Mouse (Mus musculus) spleen, adult 2 months (tissue): ENCODE results near the gene Lypd6b. TPM values are rescaled to one million over a fixed set of nuclear protein-coding genes. Genes with fewer than 3 reads are reported as not detected.

Source experiments
- DNase-seq, 2 experiments: peaks; one replicate each; pipeline versions ENCODE4 v3.0.0 to v3.0.0-alpha.2; 2012 to 2021; ENCODE audit warnings: low spot score in 2 of 2, low read depth in 1 of 2
- H3K27ac ChIP-seq: fragments of 200-500 bp; 2 replicates; pipeline ENCODE4 v1.5.1; 2012; ENCODE audit warnings: low read length, inconsistent platforms; ENCODE audit not compliant: insufficient read depth
- H3K27me3 ChIP-seq: fragments of 200-500 bp; 2 replicates; pipeline ENCODE4 v1.6.1; 2012; ENCODE audit warnings: mild to moderate bottlenecking, moderate library complexity, low read length, inconsistent platforms; ENCODE audit not compliant: control insufficient read depth, insufficient read depth
- H3K36me3 ChIP-seq: fragments of 200-500 bp; 2 replicates; pipeline ENCODE4 v1.6.1; 2012; ENCODE audit warnings: mild to moderate bottlenecking, low read length, inconsistent platforms; ENCODE audit not compliant: control insufficient read depth, insufficient read depth
- H3K4me1 ChIP-seq: fragments of 200-500 bp; 2 replicates; pipeline ENCODE4 v1.6.1; 2011; ENCODE audit warnings: inconsistent platforms; ENCODE audit not compliant: control insufficient read depth, insufficient read depth, insufficient read length
- H3K4me3 ChIP-seq: fragments of 200-500 bp; 2 replicates; pipeline ENCODE4 v1.5.1; 2011; ENCODE audit warnings: mild to moderate bottlenecking, inconsistent platforms; ENCODE audit not compliant: insufficient read depth, insufficient read length; ENCODE audit errors: extremely low read depth
- CTCF ChIP-seq: fragments of 200-500 bp; IDR thresholded peaks from 2 replicates; pipeline ENCODE4 v1.5.1; 2011; ENCODE audit warnings: mild to moderate bottlenecking, inconsistent platforms; ENCODE audit not compliant: insufficient read depth, insufficient read length, insufficient replicate concordance; ENCODE audit errors: extremely low read depth
- POLR2A ChIP-seq: fragments of 200-500 bp; IDR thresholded peaks from 2 replicates; pipeline ENCODE4 v1.6.1; 2011; ENCODE audit warnings: low read depth, low read length, inconsistent platforms
- whole genome bisulfite sequencing: fragments of 180-500 bp; shearing (Covaris S2); methylation state at CpG from one replicate; pipeline ENCODE4 v1.1.7; 2018; 5-methylcytosine and 5-hydroxymethylcytosine counted together
- polyA plus RNA-seq: library from polyadenylated mRNA; depleted of rRNA; stranded (reverse); fragments of >200 nt; gene quantifications from 2 replicates; pipeline ENCODE4 v1.2.3, GENCODE M21; 2012

Gene Lypd6b
- polyA plus RNA-seq, 1 experiment: 0.51 TPM

GRCm38 (mm10) chr2:49927362-49927761 is 139.9 kb downstream of the Lypd6b start:
- DNase-seq: no peak
- Histone ChIP-seq H3K27me3 (no peaks in the 10 kb centered on the region), H3K4me3 (no peak overlapping the region), H3K4me1 (no peaks in the 10 kb centered on the region), H3K27ac (no peak overlapping the region), H3K36me3 (no peaks in the 10 kb centered on the region)
- no peak for TF ChIP-seq CTCF
- TF ChIP-seq POLR2A: no peak
- 13% methylated on average over 1 of the region's 1 CpGs for WGBS

GRCm38 (mm10) chr2:49929931-49930330 is 142.4 kb downstream of the Lypd6b start:
- no peaks in the 10 kb centered on the region for H3K36me3 ChIP-seq
- DNase-seq: no peak
- no peak overlapping the region for H3K4me3 ChIP-seq
- no peaks in the 10 kb centered on the region for H3K27me3 ChIP-seq
- H3K4me1 ChIP-seq: no peaks in the 10 kb centered on the region
- TF ChIP-seq CTCF (no peak), POLR2A (no peak)
- H3K27ac ChIP-seq: no peak overlapping the region
- WGBS: 94% methylated on average over 3 of the region's 3 CpGs

DNA sequence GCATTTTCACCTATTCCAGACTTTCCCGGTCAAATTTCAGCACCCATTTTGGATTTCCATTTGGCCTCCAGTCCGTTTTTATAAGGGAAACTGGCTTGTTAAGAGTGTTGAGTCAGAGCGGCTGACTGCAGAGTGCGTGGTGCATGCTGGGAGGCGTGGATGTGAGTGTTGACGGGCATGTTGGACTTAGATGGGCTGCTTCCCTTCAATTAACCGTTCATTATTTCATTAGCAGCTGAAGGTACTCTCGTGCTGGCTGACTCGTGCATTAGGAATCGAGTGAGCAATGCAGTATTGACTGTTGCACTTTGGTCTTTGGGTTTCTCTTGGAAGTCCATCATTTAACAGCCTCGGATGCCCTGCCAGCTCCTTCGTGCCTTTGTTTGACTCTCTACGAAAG is 150.1 kb downstream of the Lypd6b start:
- H3K36me3 ChIP-seq: no peaks in the 10 kb centered on the region
- DNase-seq: no peak
- no peak overlapping the region for H3K4me3 ChIP-seq
- no peaks in the 10 kb centered on the region for H3K4me1 ChIP-seq
- H3K27ac ChIP-seq: no peak overlapping the region
- TF ChIP-seq POLR2A (no peak), CTCF (no peak)
- WGBS: 88% methylated on average over 13 of the region's 13 CpGs
- H3K27me3 ChIP-seq: no peaks in the 10 kb centered on the region

DNA sequence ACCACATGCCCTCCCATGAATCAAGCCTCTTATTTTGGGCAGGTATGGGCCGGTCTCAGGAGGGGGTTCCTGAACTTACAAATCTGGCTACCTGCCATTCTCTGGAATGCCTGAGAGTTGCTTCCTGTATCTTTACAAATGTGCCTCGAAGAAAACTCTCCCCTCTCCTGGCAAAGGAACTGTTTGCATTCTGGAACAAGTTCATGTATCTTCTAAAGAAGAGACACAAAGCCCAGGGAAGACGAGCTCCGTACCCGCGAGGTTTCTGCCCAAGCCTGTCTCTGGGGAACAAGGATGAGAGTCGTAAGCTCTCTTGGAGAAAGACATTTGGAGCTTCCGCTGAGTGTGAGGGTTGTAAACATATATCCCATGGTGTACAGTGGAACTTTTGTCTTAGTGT is 150.8 kb downstream of the Lypd6b start:
- no peak overlapping the region for H3K4me3 ChIP-seq
- no peaks in the 10 kb centered on the region for H3K27me3 ChIP-seq
- DNase-seq: no peak
- no peaks in the 10 kb centered on the region for H3K4me1 ChIP-seq
- no peak overlapping the region for H3K27ac ChIP-seq
- 85% methylated on average over 8 of the region's 8 CpGs for WGBS
- TF ChIP-seq CTCF: no peak
- no peak for TF ChIP-seq POLR2A
- no peaks in the 10 kb centered on the region for H3K36me3 ChIP-seq

GRCm38 (mm10) chr2:49940372-49940771 is 152.9 kb downstream of the Lypd6b start:
- no peaks in the 10 kb centered on the region for H3K36me3 ChIP-seq
- WGBS: 88% methylated on average over 6 of the region's 6 CpGs
- DNase-seq: no peak
- H3K27ac ChIP-seq: no peak overlapping the region
- H3K4me3 ChIP-seq: no peak overlapping the region
- H3K4me1 ChIP-seq: no peaks in the 10 kb centered on the region
- H3K27me3 ChIP-seq: no peaks in the 10 kb centered on the region
- no peak for TF ChIP-seq POLR2A
- TF ChIP-seq CTCF: no peak

DNA sequence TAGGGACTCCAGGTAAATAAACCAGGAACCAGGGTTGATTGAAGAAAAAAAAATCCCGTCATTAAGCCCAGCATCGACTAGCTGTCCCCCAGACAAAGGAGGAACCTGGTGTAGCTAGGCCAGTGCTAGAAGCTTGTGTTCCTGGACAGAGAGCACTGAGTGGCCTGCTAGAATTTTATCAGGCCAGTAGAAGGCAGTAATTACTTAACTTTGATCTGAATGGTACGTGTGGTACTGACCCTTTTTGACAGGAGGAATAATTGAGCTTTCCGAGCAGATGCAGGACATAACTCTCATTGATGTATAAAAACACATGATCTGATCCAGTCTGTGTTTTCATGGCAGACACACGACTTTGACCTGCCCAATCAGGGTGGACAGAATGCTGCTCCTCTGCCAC is 154.6 kb downstream of the Lypd6b start:
- no peak overlapping the region for H3K27ac ChIP-seq
- no peak overlapping the region for H3K4me3 ChIP-seq
- H3K27me3 ChIP-seq: no peaks in the 10 kb centered on the region
- H3K36me3 ChIP-seq: no peaks in the 10 kb centered on the region
- no peaks in the 10 kb centered on the region for H3K4me1 ChIP-seq
- no peak for DNase-seq
- no peak for TF ChIP-seq CTCF
- TF ChIP-seq POLR2A: no peak
- WGBS: 62% methylated on average over 5 of the region's 5 CpGs

DNA sequence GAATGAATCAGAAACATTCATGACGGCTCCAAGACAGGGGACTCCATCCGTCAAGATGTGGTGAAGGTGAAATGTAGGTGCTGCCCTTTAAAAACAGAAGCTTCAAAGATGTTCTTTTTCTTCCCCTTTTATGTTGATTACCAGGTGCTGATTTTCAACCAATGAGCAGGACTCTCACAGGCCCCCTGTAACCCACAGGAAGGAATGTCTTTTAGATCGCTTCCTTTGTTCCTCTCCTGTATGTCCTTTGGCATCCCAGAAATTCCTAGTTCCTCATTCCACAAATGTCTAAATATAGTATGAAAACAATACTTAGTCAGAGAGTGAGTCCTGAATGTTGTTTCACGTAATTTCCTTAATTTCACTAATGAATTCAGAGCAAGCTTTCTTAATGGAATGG is 164.2 kb downstream of the Lypd6b start:
- Histone ChIP-seq H3K27ac (no peak overlapping the region), H3K4me1 (no peaks in the 10 kb centered on the region), H3K36me3 (no peaks in the 10 kb centered on the region), H3K4me3 (no peak overlapping the region), H3K27me3 (no peaks in the 10 kb centered on the region)
- DNase-seq: no peak
- WGBS: 55% methylated on average over 4 of the region's 4 CpGs
- TF ChIP-seq POLR2A (no peak), CTCF (no peak)

DNA sequence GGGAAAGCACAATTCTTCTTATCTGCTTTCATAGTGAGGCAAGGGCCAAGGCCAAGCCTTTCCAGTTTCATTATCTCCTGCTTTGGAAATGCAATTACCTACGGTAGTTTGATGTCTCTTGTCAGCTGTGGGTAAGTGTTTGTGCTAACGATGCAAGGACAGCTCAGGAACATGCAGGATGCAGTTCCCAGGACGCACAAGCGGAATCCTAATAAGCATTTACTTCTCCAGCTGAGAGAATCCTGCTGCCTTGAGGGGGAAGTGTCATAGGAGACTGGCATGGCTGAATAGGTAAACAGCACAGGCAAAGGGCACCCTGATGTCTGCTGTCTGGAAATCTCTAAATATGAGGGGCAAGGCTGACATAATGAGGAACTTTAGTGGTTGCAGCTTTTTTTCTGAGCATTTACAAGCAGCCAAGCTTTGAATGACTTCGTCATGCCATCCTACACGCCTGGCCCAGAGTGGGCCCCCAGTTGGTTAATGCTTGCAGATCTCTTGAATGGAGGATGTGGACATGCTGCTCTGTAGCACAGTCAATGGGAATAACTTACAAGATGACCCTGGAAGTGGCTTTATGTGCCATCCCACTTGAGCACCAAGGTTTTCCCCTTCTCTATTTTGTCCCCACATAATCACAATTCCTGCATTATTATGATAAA is 165.3 kb downstream of the Lypd6b start:
- H3K27me3 ChIP-seq: no peaks in the 10 kb centered on the region
- H3K4me3 ChIP-seq: no peak overlapping the region
- no peak overlapping the region for H3K27ac ChIP-seq
- TF ChIP-seq CTCF (no peak), POLR2A (no peak)
- H3K4me1 ChIP-seq: no peaks in the 10 kb centered on the region
- 78% methylated on average over 6 of the region's 6 CpGs for WGBS
- no peak for DNase-seq
- H3K36me3 ChIP-seq: no peaks in the 10 kb centered on the region
